Mouse (Mus musculus): ENCODE measurements at regions not wholly inside any gene's neighbourhood (a gene's known extent, or its start where the extent isn't known, plus 50 kb on each side); places are given as distances from the start of the nearest gene placed in this dataset.

DNA sequence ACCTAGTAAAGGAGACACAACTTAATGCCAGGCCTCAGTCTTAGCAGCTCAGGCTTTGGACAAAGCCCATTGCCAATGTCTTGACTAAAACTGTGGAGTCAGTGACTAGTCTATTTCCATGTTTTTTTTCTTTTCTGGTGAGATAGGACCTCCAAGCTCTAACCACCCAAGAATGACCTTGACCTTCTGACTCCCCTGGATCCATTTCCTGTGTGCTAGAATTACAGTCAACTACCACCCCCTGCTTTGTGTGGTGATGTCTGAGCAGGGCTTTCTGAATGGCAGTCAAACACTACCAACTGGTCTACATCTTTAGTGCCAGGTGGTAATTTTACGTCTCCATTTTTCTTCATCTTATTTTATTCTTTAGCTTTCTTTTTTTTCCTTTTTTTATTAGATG is 51.3 kb upstream of the Rnf138rt1 start:
- no peak for DNase-seq

DNA sequence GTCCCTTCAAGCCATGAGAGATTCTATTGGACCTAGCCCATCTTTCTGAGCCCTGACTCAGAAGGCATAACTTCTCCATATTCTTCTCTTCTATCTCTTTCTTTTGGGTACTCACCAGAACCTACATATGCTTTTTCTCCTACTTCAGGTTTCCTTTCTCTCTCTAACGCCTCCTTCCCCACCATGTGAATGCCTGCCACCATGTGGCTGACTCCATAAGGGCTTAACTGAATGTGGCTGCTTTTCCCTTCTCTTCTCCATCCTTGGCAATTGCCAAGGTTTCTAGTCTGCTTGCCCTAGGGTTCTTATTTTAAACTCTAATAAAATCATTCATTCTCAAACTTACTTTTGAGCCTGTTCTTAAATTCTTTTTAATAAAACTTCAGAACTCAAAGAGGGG is 53.7 kb upstream of the Rnf138rt1 start:
- DNase-seq, result peak; percentile 4

DNA sequence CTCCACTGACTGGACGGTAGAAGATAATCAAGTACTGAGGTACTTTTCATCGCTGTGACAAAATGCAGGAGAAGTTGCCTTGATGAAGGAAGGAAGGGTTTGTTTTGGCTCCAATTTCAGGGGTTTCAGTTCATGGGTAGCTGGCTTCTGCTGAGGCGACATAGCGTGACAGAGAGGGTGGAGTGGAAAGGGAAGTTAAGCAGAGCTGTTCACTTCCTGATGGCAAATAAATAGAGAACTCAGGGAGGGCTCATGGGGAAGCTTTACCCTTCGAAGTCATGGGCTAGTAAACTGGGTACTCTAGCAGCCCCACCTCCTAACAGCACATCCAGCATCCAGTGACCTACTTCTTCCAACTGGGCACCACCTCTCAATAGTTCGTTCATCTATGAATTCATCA is 61.2 kb upstream of the Rnf138rt1 start:
- DNase-seq, result no peak

DNA sequence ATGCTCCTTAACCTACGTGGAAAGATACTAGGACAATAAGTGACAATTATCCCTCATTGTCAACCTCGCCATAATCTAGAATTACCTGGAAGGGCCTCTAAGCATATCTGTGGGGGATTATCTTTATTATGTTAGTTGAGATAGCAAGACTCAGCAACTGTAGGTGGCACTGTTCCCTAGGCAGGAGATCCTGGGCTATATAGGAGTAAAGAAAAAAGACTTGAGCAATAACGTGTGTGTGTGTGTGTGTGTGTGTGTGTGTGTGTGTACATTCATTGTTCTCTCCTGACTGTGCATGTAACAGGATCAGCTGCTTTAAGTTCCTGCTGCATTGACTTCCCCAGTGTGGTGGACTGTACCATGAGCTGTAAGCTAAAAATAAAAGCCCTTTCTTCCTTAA is 66.3 kb upstream of the Rnf138rt1 start:
- DNase-seq, result no peak

DNA sequence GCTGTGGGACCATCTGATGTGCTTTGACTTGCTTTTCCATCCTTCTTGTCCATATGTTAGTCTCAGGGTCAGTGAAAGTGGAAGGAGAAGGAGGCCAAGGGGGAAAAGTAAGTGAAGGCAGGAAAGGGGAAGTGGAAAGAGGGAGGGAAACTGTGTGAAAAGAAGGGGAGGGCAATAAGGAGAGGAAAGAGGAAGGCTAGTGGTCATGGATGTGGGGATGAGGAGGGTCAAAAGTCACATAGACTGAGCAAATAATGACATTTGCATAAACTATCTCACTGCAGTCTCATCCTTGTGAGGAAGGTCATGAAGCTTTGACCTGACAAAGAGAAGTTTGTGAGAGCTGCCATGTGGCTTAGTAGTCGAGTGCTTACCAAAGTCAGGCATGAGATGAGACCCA is 63.4 kb upstream of the Ap1s2 start:
- DNase-seq, result no peak

DNA sequence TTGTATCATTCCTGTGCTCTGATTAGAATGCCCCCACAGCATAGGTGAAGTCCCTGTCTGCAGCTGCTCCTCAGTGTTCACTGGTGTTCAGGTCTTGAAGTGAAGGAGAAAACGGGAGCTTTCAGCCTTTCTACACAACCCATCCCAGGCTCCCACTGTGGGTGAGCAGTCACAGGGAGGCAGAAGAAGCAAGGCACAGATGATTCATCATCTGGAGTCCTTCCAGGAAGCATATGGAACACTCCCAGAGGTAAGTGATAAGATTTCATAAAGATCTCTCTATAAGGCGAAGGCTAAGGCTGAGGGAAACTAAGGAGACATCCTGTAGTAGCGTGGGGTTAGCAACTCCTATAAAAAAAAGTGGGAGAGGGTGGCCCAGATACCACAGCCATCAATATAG is 61.9 kb upstream of the Ap1s2 start:
- peak; percentile 53 for DNase-seq

DNA sequence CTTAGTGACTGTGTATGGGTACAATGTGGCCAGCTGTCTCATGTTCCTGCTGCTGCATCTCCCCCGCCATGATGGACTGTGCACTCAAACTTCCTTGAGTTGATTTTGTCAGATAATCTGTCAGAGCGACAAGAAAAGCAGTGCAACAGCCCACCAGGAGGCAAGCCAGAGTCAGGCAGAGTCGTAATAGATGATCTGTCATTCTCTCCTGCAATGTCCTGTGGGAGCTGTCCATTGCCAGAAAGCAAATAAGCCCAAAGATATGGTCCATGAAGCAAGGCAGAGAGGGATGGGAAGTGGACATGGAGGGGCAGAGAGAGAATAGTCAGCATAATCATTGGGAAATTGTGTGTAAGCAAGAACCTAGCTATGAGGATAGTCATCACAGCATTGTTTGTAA is 61.2 kb upstream of the Ap1s2 start:
- DNase-seq, result no peak

DNA sequence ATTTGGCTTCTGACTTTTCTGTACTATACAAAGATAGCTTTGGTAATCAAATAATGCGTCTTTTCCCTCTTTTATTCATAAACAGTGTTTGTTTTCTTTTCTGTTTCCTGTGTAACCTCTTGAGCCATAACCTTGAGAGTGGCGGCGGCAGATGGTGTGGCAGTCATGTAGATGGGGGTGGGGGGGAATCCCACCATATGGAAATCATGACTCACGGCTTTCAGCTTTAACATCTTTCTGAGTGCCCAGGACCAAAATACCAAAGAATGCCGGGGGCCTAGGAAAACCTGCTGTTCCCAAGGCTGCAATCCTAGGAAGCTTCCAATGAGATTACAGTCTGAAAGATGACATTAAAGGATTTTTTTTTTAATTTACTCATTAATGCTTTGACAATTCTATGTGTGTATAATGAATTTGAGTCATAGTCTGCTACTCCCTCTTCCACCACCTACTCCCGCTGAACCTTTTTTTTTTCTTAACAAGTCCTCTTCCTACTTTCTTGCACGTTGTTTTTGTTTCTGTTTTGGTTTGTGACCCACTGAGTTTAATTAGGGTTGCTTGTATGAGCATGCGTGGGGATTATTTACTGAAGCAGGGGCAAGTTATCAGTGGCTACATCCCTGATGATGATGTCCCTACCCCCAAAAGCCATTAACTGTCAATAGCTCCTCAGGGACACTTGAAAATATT is 60.2 kb upstream of the Ap1s2 start:
- DNase-seq, result peak; percentile 18

DNA sequence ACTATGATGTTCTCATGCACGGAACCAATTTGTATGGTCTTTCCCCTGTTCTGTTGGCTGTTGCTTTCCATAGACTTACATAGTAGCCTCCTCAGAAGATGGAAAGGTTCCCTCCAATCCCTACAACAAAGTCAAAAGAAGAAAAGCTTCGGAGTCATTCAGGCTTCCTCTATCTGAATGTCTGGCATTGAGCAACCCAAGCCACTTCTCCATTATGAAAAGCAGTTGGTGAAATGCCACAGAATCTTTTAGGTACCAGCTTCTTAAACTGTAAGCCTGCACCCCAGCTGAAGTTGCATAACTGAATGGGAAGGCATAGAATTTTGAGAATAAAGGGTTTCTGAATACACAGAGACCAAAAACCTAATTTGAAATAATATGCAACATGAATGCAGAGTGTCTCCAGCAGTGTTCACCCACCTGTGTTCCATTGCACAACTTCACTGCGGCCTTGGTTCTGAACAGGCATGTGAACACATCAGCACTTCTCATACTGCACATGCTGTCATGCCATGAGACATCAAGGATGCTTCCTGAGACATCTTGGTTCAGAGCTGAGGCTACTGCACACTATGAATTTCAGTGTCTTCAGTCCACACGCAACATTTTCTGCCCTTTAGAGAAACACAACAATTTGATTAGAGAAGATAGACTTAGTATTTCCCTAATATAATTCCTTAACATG is 57.8 kb upstream of the Ap1s2 start:
- no peak for DNase-seq

DNA sequence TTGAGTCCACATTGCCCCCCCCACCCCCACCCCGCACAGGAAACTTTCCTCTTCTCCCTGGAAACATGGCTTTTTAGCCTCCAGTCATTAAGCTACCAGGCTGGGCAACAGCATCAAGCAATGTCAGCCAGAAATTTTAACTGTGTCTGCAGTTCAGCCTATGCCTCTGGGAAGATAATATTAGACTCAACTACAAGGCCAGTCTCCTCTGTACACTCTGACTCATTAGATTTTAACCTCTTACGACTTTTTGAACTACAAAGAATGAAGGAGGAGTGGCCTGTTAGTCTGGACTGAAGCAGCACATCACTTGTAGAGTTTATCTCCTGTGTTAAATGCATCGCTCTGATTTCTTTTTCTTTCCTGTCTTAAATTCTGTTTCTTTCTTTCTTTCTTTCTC is 50.3 kb upstream of the Ap1s2 start:
- no peak for DNase-seq
